Mouse (Mus musculus) left cerebral cortex, adult 2 months (tissue): ENCODE measurements around the gene Dcxr. TPM values are rescaled to one million over a fixed set of nuclear protein-coding genes. Genes with fewer than 3 reads are reported as not detected.
"Not testable (repeated sequence)": the region's sequence is repeated elsewhere in the genome, so short reads cannot be mapped to it uniquely, and the experiment has no call there.

Experiments used
- DNase-seq, 2 experiments: peaks; one replicate each; pipeline ENCODE4 v3.0.0; 2021 to 2022; ENCODE audit warnings: low spot score in 2 of 2, mixed read lengths in 1 of 2; ENCODE audit errors: extremely low spot score in 1 of 2
- H3K27ac ChIP-seq: fragments of 200-600 bp; 2 replicates; pipeline ENCODE4 v1.8.1; 2022
- H3K4me3 ChIP-seq: fragments of 200-600 bp; 2 replicates; pipeline ENCODE4 v1.8.1; 2022
- CTCF ChIP-seq: fragments of 200-600 bp; IDR thresholded peaks from 2 replicates; pipeline ENCODE4 v1.8.1; 2022; ENCODE audit warnings: antibody characterized with exemption, mild to moderate bottlenecking, moderate library complexity
- intact Hi-C: fragments of 180-260 bp; cut with DNase I; formaldehyde crosslinking; loops from one replicate; pipeline ENCODE4 v1.15.1; 2025
- total RNA-seq, 2 experiments: library from RNA; stranded (reverse); gene quantifications; 2 replicates each; pipeline ENCODE4 v1.2.3; 2021

Gene Dcxr
- total RNA-seq, 2 experiments from 2014 or later, result 7.1 to 8.4 TPM

GRCm38 (mm10) chr11:120676951-120677350 is 50.1 kb downstream of the Dcxr start:
- Histone ChIP-seq H3K4me3 (no peak overlapping the region), H3K27ac (no peak overlapping the region)
- TF ChIP-seq CTCF, result no peak
- DNase-seq, result no peak
- intact Hi-C loops, result no loop called here

- H3K4me3 ChIP-seq, intact Hi-C loops, H3K27ac ChIP-seq, DNase-seq: not testable (repeated sequence)
Observed at GRCm38 (mm10) chr11:120675875-120676274, 51.2 kb downstream of the Dcxr start.

Other genes starting within 250 kb of the Dcxr start
- 10 to 100 TPM; 66.1 to 68.3 TPM for gene Mrpl12, start 242.7 kb downstream of the Dcxr start, total RNA-seq
- 10 to 100 TPM; 17.7 to 21.3 TPM for gene Slc25a10, start 235.4 kb downstream of the Dcxr start, total RNA-seq
- not detected for gene Gcgr, start 196.6 kb downstream of the Dcxr start, total RNA-seq
- gene Mcrip1, start 177.6 kb downstream of the Dcxr start, total RNA-seq, result 10 to 100 TPM; 68.3 to 83.2 TPM
- gene Ppp1r27, start 176.1 kb downstream of the Dcxr start, total RNA-seq, result not detected
- gene P4hb, start 154.0 kb downstream of the Dcxr start, total RNA-seq, result 100 to 1,000 TPM; 114 to 120 TPM
- gene Arhgdia, start 145.7 kb downstream of the Dcxr start, total RNA-seq, result 100 to 1,000 TPM; 290 to 300 TPM
- 10 to 100 TPM; 56.4 to 64.1 TPM for gene Alyref, start 128.9 kb downstream of the Dcxr start, total RNA-seq
- 10 to 100 TPM; 92.9 to 93.0 TPM for gene Anapc11, start 128.9 kb downstream of the Dcxr start, total RNA-seq
- gene Npb, start 118.8 kb downstream of the Dcxr start, total RNA-seq, result under 1 TPM in 1 of 2 experiments, not detected in 1; 0.95 TPM
- gene Pcyt2, start 109.3 kb downstream of the Dcxr start, total RNA-seq, result 100 to 1,000 TPM; 133 to 140 TPM
- 10 to 100 TPM; 43.2 to 45.3 TPM for gene Sirt7, start 102.0 kb downstream of the Dcxr start, total RNA-seq
- 100 to 1,000 TPM; 104 to 107 TPM for gene Mafg, start 93.7 kb downstream of the Dcxr start, total RNA-seq
- gene Pycr1, start 83.5 kb downstream of the Dcxr start, total RNA-seq, result 1 to 10 TPM; 2.4 to 3.1 TPM
- gene Myadml2, start 79.1 kb downstream of the Dcxr start, total RNA-seq, result 1 to 10 TPM; 6.9 to 8.8 TPM
- gene Notum, start 66.1 kb downstream of the Dcxr start, total RNA-seq, result 1 to 10 TPM; 4.0 to 7.2 TPM
- 10 to 100 TPM; 47.4 to 54.9 TPM for gene Aspscr1, start 54.3 kb downstream of the Dcxr start, total RNA-seq
- 10 to 100 TPM; 18.9 to 21.3 TPM for gene Cenpx, start 13.5 kb downstream of the Dcxr start, total RNA-seq
- gene Lrrc45, start 13.4 kb downstream of the Dcxr start, total RNA-seq, result 10 to 100 TPM; 61.4 to 62.3 TPM
- 10 to 100 TPM; 34.0 to 39.6 TPM for gene Rac3, start 5.8 kb downstream of the Dcxr start, total RNA-seq
- 1 to 10 TPM; 1.9 to 3.0 TPM for gene Cbr2, start 4.8 kb upstream of the Dcxr start, total RNA-seq
- 10 to 100 TPM; 27.5 to 57.3 TPM for gene Hmga1b, start 35.5 kb upstream of the Dcxr start, total RNA-seq
- 10 to 100 TPM; 60.7 to 63.2 TPM for gene Rfng, start 56.9 kb upstream of the Dcxr start, total RNA-seq
- gene Gps1, start 57.0 kb upstream of the Dcxr start, total RNA-seq, result 100 to 1,000 TPM; 139 to 145 TPM
- 10 to 100 TPM; 45.8 to 47.6 TPM for gene Dus1l, start 69.1 kb upstream of the Dcxr start, total RNA-seq
- gene Fasn, start 97.3 kb upstream of the Dcxr start, total RNA-seq, result 100 to 1,000 TPM; 177 to 197 TPM
- 1 to 10 TPM; 8.5 to 9.5 TPM for gene Ccdc57, start 205.6 kb upstream of the Dcxr start, total RNA-seq
- gene Slc16a3, start 221.2 kb upstream of the Dcxr start, total RNA-seq, result 1 to 10 TPM; 3.3 to 4.5 TPM